Mouse (Mus musculus) limb, embryonic 14.5 days (tissue): ENCODE measurements around the gene Dus4l. TPM values are rescaled to one million over a fixed set of nuclear protein-coding genes. Genes with fewer than 3 reads are reported as not detected.
A peak's percentile ranks its signal among the peaks of the same experiment; 100 is the strongest.

ENCODE experiments used
- ATAC-seq: fragments of 200-750 bp; cut with Nextera tagmentation; 2 replicates; pipeline ENCODE4 v1.8.0; 2017; ENCODE audit warnings: low read depth, moderate number of reproducible peaks, moderate TSS enrichment; ENCODE audit not compliant: low FRiP score
- DNase-seq: peaks from one replicate; pipeline ENCODE4 v3.0.0-alpha.2; 2015; ENCODE audit warnings: low spot score
- H3K27ac ChIP-seq: fragments of 300-500 bp; sonication (generic); replicated peaks from 2 replicates; pipeline ENCODE4 v1.5.1; 2014; ENCODE audit warnings: low read depth, mild to moderate bottlenecking, low read length, moderate library complexity, mixed read lengths
- H3K27me3 ChIP-seq: fragments of 300-500 bp; sonication (generic); 2 replicates; pipeline ENCODE4 v1.6.1; 2014; ENCODE audit warnings: low read length, mixed read lengths; ENCODE audit not compliant: control insufficient read depth, insufficient read depth
- H3K36me3 ChIP-seq: fragments of 300-500 bp; sonication (generic); 2 replicates; pipeline ENCODE4 v1.6.1; 2014; ENCODE audit warnings: mild to moderate bottlenecking, low read length, moderate library complexity, mixed read lengths; ENCODE audit not compliant: control insufficient read depth, insufficient read depth
- H3K4me1 ChIP-seq: fragments of 300-500 bp; sonication (generic); 2 replicates; pipeline ENCODE4 v1.6.1; 2014; ENCODE audit warnings: antibody characterized with exemption, low read length, mixed read lengths; ENCODE audit not compliant: control insufficient read depth, insufficient read depth
- H3K4me2 ChIP-seq: fragments of 300-500 bp; sonication (generic); replicated peaks from 2 replicates; pipeline ENCODE4 v1.6.1; 2014; ENCODE audit warnings: low read depth, mild to moderate bottlenecking, low read length, moderate library complexity; ENCODE audit not compliant: severe bottlenecking
- H3K4me3 ChIP-seq: fragments of 300-500 bp; sonication (generic); replicated peaks from 2 replicates; pipeline ENCODE4 v1.5.1; 2014; ENCODE audit warnings: low read length
- H3K9ac ChIP-seq: fragments of 300-500 bp; sonication (generic); 2 replicates; pipeline ENCODE4 v1.6.1; 2014; ENCODE audit warnings: mild to moderate bottlenecking, low read depth, low read length, moderate library complexity; ENCODE audit not compliant: severe bottlenecking
- H3K9me3 ChIP-seq: fragments of 300-500 bp; sonication (generic); 2 replicates; pipeline ENCODE4 v1.6.1; 2016; ENCODE audit warnings: low read length; ENCODE audit not compliant: control insufficient read depth
- POLR2A ChIP-seq: fragments of 200-500 bp; IDR thresholded peaks from 2 replicates; pipeline ENCODE4 v1.8.0; 2012; ENCODE audit warnings: inconsistent platforms, mild to moderate bottlenecking, moderate library complexity, borderline replicate concordance; ENCODE audit not compliant: insufficient read depth, insufficient read length; ENCODE audit errors: extremely low read depth
- WGBS: fragments of 180-500 bp; shearing (Covaris S2); extraction: QIAGEN DNeasy Blood & Tissue Kit; methylation state at CpG from one replicate; pipeline ENCODE4 v1.1.7; 2014; 5-methylcytosine and 5-hydroxymethylcytosine counted together
- polyA plus RNA-seq, 2 experiments: library from polyadenylated mRNA; depleted of rRNA in 1 of 2; stranded (reverse) in 1 of 2; unstranded in 1 of 2; fragments of >200 nt; fragmentation: Nextera tagmentation in 1 of 2; extraction: Ambion mirVana in 1 of 2; gene quantifications; 2 replicates each; pipeline versions ENCODE4 v1.2.1 to v1.2.3; 2012 to 2014

The Dus4l gene
- 10.6 and 14.1 TPM in 2 replicates for polyA plus RNA-seq (2012; rRNA removed)
- polyA plus RNA-seq (2014; fragmentation: Nextera tagmentation; extraction: Ambion mirVana), result 14.1 and 15.1 TPM in 2 replicates

GRCm38 (mm10) chr12:31654197-31654964 lies at the start of gene Dus4l, which contains the start of gene Cog5:
Gene Dus4l, minus strand, starts transcription at chr12:31654826.
Gene Cog5, plus strand, starts transcription at chr12:31654869.
- H3K9me3 ChIP-seq, result no peaks in the 10 kb centered on the region

GRCm38 (mm10) chr12:31703904-31704303 lies 49.3 kb upstream of the Dus4l start:
- no peaks in the 10 kb centered on the region for H3K27me3 ChIP-seq
- WGBS, result 73% methylated on average over 6 of the region's 6 CpGs
- ATAC-seq, result no peak

More at GRCm38 (mm10) chr12:31654197-31654964, at the start of gene Dus4l, which contains the start of gene Cog5:
- Histone ChIP-seq H3K27me3 (no peaks in the 10 kb centered on the region), H3K27ac (peak within 1 kb of the TSS; percentile 91), H3K9ac (peak within 1 kb of the TSS; percentile 89), H3K4me3 (peak within 1 kb of the TSS; percentile 87), H3K4me1 (peaks cover 4% of the 10 kb centered on the region; the same call in 1 of the 2 replicates), H3K36me3 (peaks cover 3% of the 10 kb centered on the region; the same call in 1 of the 2 replicates), H3K4me2 (peak within 1 kb of the TSS; percentile 65)
- peak; percentile 91 for DNase-seq
- WGBS, result under 1% methylated on average over 47 of the region's 47 CpGs
- peak; percentile 97 for ATAC-seq
- peak; percentile 60; the same call in 1 of the 2 replicates for TF ChIP-seq POLR2A

GRCm38 (mm10) chr12:31701411-31701810 lies 46.8 kb upstream of the Dus4l start:
- TF ChIP-seq POLR2A, result no peak
- Histone ChIP-seq H3K4me1 (no peaks in the 10 kb centered on the region), H3K4me3 (no peak overlapping the region), H3K9me3 (peaks cover 8% of the 10 kb centered on the region; the same call in 1 of the 2 replicates), H3K4me2 (no peak overlapping the region), H3K9ac (no peak overlapping the region), H3K27me3 (no peaks in the 10 kb centered on the region), H3K27ac (no peak overlapping the region), H3K36me3 (peaks cover 7% of the 10 kb centered on the region; the same call in 1 of the 2 replicates)
- DNase-seq (peak; percentile 16), ATAC-seq (no peak)
- 58% methylated on average over 5 of the region's 5 CpGs for WGBS

More at GRCm38 (mm10) chr12:31703904-31704303, 49.3 kb upstream of the Dus4l start:
- Histone ChIP-seq H3K4me3 (no peak overlapping the region), H3K36me3 (no peaks in the 10 kb centered on the region), H3K9ac (no peak overlapping the region), H3K4me2 (no peak overlapping the region), H3K27ac (no peak overlapping the region), H3K4me1 (no peaks in the 10 kb centered on the region), H3K9me3 (no peaks in the 10 kb centered on the region)
- no peak for TF ChIP-seq POLR2A
- no peak for DNase-seq

GRCm38 (mm10) chr12:31700623-31701347 lies 46.2 kb upstream of the Dus4l start:
- no peaks in the 10 kb centered on the region for H3K27me3 ChIP-seq
- H3K9me3 ChIP-seq, result peaks cover 8% of the 10 kb centered on the region; the same call in 1 of the 2 replicates
- H3K27ac ChIP-seq, result no peak overlapping the region
- no peak for ATAC-seq
- H3K4me3 ChIP-seq, result no peak overlapping the region
- no peak for DNase-seq
- H3K4me1 ChIP-seq, result no peaks in the 10 kb centered on the region
- no peak for TF ChIP-seq POLR2A
- H3K36me3 ChIP-seq, result peaks cover 7% of the 10 kb centered on the region; the same call in 1 of the 2 replicates
- WGBS, result 75% methylated on average over 5 of the region's 5 CpGs
- H3K9ac ChIP-seq, result no peak overlapping the region
- no peak overlapping the region for H3K4me2 ChIP-seq

- no peak overlapping the region for H3K27ac ChIP-seq
- no peak for TF ChIP-seq POLR2A
- ATAC-seq (no peak), DNase-seq (no peak)
- peaks cover 9% of the 10 kb centered on the region for H3K36me3 ChIP-seq
- H3K4me3 ChIP-seq, result no peak overlapping the region
- H3K4me1 ChIP-seq, result no peaks in the 10 kb centered on the region
- H3K9me3 ChIP-seq, result peaks cover 8% of the 10 kb centered on the region; the same call in 1 of the 2 replicates
- 97% methylated on average over 1 of the region's 1 CpGs for WGBS
- H3K9ac ChIP-seq, result no peak overlapping the region
- H3K27me3 ChIP-seq, result no peaks in the 10 kb centered on the region
- no peak overlapping the region for H3K4me2 ChIP-seq
Measured at GRCm38 (mm10) chr12:31693278-31693677, 38.7 kb upstream of the Dus4l start.
